Mouse (Mus musculus): Measurements from ENCODE around the gene Anks6.

The Anks6 gene

GRCm38 (mm10) chr4:47046974-47047373 is 10.3 kb downstream of the Anks6 start:
- DNase-seq (ENCODE audit: low spot score in 2 of 2), result no peak

GRCm38 (mm10) chr4:47043866-47044265 is 13.4 kb downstream of the Anks6 start:
- DNase-seq (ENCODE audit: low spot score in 2 of 2), result no peak

- DNase-seq (ENCODE audit: low spot score in 2 of 2), result no peak
Observed at GRCm38 (mm10) chr4:47039586-47039985, 17.6 kb downstream of the Anks6 start.

- DNase-seq (ENCODE audit: low spot score in 2 of 2), result peak; percentile 55 to 75
Observed at GRCm38 (mm10) chr4:47037321-47037657, 19.9 kb downstream of the Anks6 start.

- no peak for DNase-seq (ENCODE audit: low spot score in 2 of 2)
Observed at GRCm38 (mm10) chr4:47036486-47037320, 20.5 kb downstream of the Anks6 start.

- no peak for DNase-seq (ENCODE audit: low spot score in 2 of 2)
Observed at GRCm38 (mm10) chr4:47035536-47035935, 21.7 kb downstream of the Anks6 start.

- DNase-seq (ENCODE audit: low spot score in 2 of 2), result no peak
Observed at GRCm38 (mm10) chr4:47032171-47032570, 25.1 kb downstream of the Anks6 start.

- DNase-seq (ENCODE audit: low spot score in 2 of 2), result no peak
Observed at GRCm38 (mm10) chr4:47028791-47029190, 28.4 kb downstream of the Anks6 start.

- DNase-seq (ENCODE audit: low spot score in 2 of 2), result no peak
Observed at GRCm38 (mm10) chr4:47023949-47024348, 33.3 kb downstream of the Anks6 start.

- no peak for DNase-seq (ENCODE audit: low spot score in 2 of 2)
Observed at GRCm38 (mm10) chr4:47022804-47023603, 34.2 kb downstream of the Anks6 start.

GRCm38 (mm10) chr4:47020563-47020962 is 36.7 kb downstream of the Anks6 start:
- peak in 1 of 2 experiments; percentile 47 for DNase-seq (ENCODE audit: low spot score in 2 of 2)

- DNase-seq (ENCODE audit: low spot score in 2 of 2), result no peak
Observed at GRCm38 (mm10) chr4:47015156-47015555, 42.1 kb downstream of the Anks6 start.

- no peak for DNase-seq (ENCODE audit: low spot score in 2 of 2)
Observed at GRCm38 (mm10) chr4:47012476-47012875, 44.8 kb downstream of the Anks6 start.

- no peak for DNase-seq (ENCODE audit: low spot score in 2 of 2)
Observed at GRCm38 (mm10) chr4:47010400-47011231, 46.6 kb downstream of the Anks6 start.

GRCm38 (mm10) chr4:47000626-47001395 is 56.4 kb downstream of the Anks6 start:
- no peak for DNase-seq (ENCODE audit: low spot score in 2 of 2)

- DNase-seq (ENCODE audit: low spot score in 2 of 2), result no peak
Observed at GRCm38 (mm10) chr4:46997969-46998368, 59.3 kb downstream of the Anks6 start.

- DNase-seq (ENCODE audit: low spot score in 2 of 2), result no peak
Observed at GRCm38 (mm10) chr4:46992827-46993473, 64.3 kb downstream of the Anks6 start.

GRCm38 (mm10) chr4:46991959-46992316 is 65.3 kb downstream of the Anks6 start:
- DNase-seq (ENCODE audit: low spot score in 2 of 2), result no peak

- DNase-seq (ENCODE audit: low spot score in 2 of 2), result no peak
Observed at GRCm38 (mm10) chr4:46991016-46991958, 65.9 kb downstream of the Anks6 start, which contains the start of gene Gabbr2. Gabbr2 (minus strand) TSS chr4:46991873.

Data from urinary bladder, adult 18-20 months (tissue).